Mouse (Mus musculus): ENCODE measurements at regions not wholly inside any gene's neighbourhood (a gene's known extent, or its start where the extent isn't known, plus 50 kb on each side); places are given as distances from the start of the nearest gene placed in this dataset.

GRCm38 (mm10) chr12:32696832-32697231, 122.5 kb upstream of the Nampt start:
- H3K36me3 ChIP-seq, result no peaks in the 10 kb centered on the region
- H3K4me1 ChIP-seq, result no peaks in the 10 kb centered on the region
- 76% methylated on average over 2 of the region's 2 CpGs for WGBS
- no peak overlapping the region for H3K27ac ChIP-seq
- no peak overlapping the region for H3K9ac ChIP-seq
- no peaks in the 10 kb centered on the region for H3K27me3 ChIP-seq (replicated peaks)
- no peaks in the 10 kb centered on the region for H3K9me3 ChIP-seq
- ATAC-seq (ENCODE audit: insufficient read depth, low FRiP score, low read depth), result no peak
- H3K4me2 ChIP-seq, result no peak overlapping the region
- H3K4me3 ChIP-seq (replicated peaks), result no peak overlapping the region

- Histone ChIP-seq H3K36me3 (no peaks in the 10 kb centered on the region), H3K4me2 (no peak overlapping the region), H3K4me3 (replicated peaks) (no peak overlapping the region), H3K9ac (no peak overlapping the region), H3K9me3 (no peaks in the 10 kb centered on the region), H3K27ac (no peak overlapping the region), H3K4me1 (no peaks in the 10 kb centered on the region), H3K27me3 (replicated peaks) (no peaks in the 10 kb centered on the region)
- no peak for ATAC-seq (ENCODE audit: insufficient read depth, low FRiP score, low read depth)
- WGBS, result 92% methylated on average over 10 of the region's 10 CpGs
Observed at GRCm38 (mm10) chr12:32709188-32709587, 110.2 kb upstream of the Nampt start.

GRCm38 (mm10) chr12:32717129-32717921, 102.0 kb upstream of the Nampt start:
- H3K9ac ChIP-seq, result no peak overlapping the region
- H3K4me2 ChIP-seq, result no peak overlapping the region
- H3K9me3 ChIP-seq, result no peaks in the 10 kb centered on the region
- no peak overlapping the region for H3K4me3 ChIP-seq (replicated peaks)
- H3K36me3 ChIP-seq, result no peaks in the 10 kb centered on the region
- no peaks in the 10 kb centered on the region for H3K27me3 ChIP-seq (replicated peaks)
- no peak for ATAC-seq (ENCODE audit: insufficient read depth, low FRiP score, low read depth)
- 0 out of 2 replicates have a peak overlapping the region, but pooled peaks have one; percentile 6 for H3K27ac ChIP-seq
- WGBS, result 39% methylated on average over 5 of the region's 5 CpGs
- no peaks in the 10 kb centered on the region for H3K4me1 ChIP-seq

GRCm38 (mm10) chr12:32719203-32719602, 100.1 kb upstream of the Nampt start:
- H3K4me1 ChIP-seq, result no peaks in the 10 kb centered on the region
- no peak overlapping the region for H3K4me3 ChIP-seq (replicated peaks)
- 86% methylated on average over 4 of the region's 4 CpGs for WGBS
- H3K27me3 ChIP-seq (replicated peaks), result no peaks in the 10 kb centered on the region
- H3K9ac ChIP-seq, result no peak overlapping the region
- H3K36me3 ChIP-seq, result no peaks in the 10 kb centered on the region
- H3K27ac ChIP-seq, result no peak overlapping the region
- ATAC-seq (ENCODE audit: insufficient read depth, low FRiP score, low read depth), result no peak
- H3K9me3 ChIP-seq, result no peaks in the 10 kb centered on the region
- H3K4me2 ChIP-seq, result no peak overlapping the region

- no peak overlapping the region for H3K4me3 ChIP-seq (replicated peaks)
- no peaks in the 10 kb centered on the region for H3K9me3 ChIP-seq
- no peak for ATAC-seq (ENCODE audit: insufficient read depth, low FRiP score, low read depth)
- H3K36me3 ChIP-seq, result no peaks in the 10 kb centered on the region
- no peak overlapping the region for H3K27ac ChIP-seq
- H3K4me2 ChIP-seq, result no peak overlapping the region
- H3K9ac ChIP-seq, result no peak overlapping the region
- 57% methylated on average over 7 of the region's 7 CpGs for WGBS
- no peaks in the 10 kb centered on the region for H3K27me3 ChIP-seq (replicated peaks)
- no peaks in the 10 kb centered on the region for H3K4me1 ChIP-seq
Observed at GRCm38 (mm10) chr12:32724451-32725188, 94.7 kb upstream of the Nampt start.

GRCm38 (mm10) chr12:32727539-32727938, 91.8 kb upstream of the Nampt start:
- no peak overlapping the region for H3K4me2 ChIP-seq
- no peak overlapping the region for H3K27ac ChIP-seq
- 62% methylated on average over 1 of the region's 1 CpGs for WGBS
- H3K36me3 ChIP-seq, result no peaks in the 10 kb centered on the region
- no peak overlapping the region for H3K9ac ChIP-seq
- no peak overlapping the region for H3K4me3 ChIP-seq (replicated peaks)
- H3K4me1 ChIP-seq, result no peaks in the 10 kb centered on the region
- ATAC-seq (ENCODE audit: insufficient read depth, low FRiP score, low read depth), result no peak
- H3K9me3 ChIP-seq, result no peaks in the 10 kb centered on the region
- no peaks in the 10 kb centered on the region for H3K27me3 ChIP-seq (replicated peaks)

GRCm38 (mm10) chr12:32728425-32728824, 90.9 kb upstream of the Nampt start:
- H3K4me1 ChIP-seq, result no peaks in the 10 kb centered on the region
- no peaks in the 10 kb centered on the region for H3K9me3 ChIP-seq
- no peak overlapping the region for H3K9ac ChIP-seq
- WGBS, result 66% methylated on average over 10 of the region's 10 CpGs
- H3K27ac ChIP-seq, result no peak overlapping the region
- no peaks in the 10 kb centered on the region for H3K36me3 ChIP-seq
- ATAC-seq (ENCODE audit: insufficient read depth, low FRiP score, low read depth), result no peak
- H3K4me2 ChIP-seq, result no peak overlapping the region
- no peak overlapping the region for H3K4me3 ChIP-seq (replicated peaks)
- H3K27me3 ChIP-seq (replicated peaks), result no peaks in the 10 kb centered on the region

- 77% methylated on average over 2 of the region's 2 CpGs for WGBS
- no peak overlapping the region for H3K27ac ChIP-seq
- H3K9ac ChIP-seq, result no peak overlapping the region
- no peaks in the 10 kb centered on the region for H3K36me3 ChIP-seq
- H3K4me2 ChIP-seq, result no peak overlapping the region
- no peak overlapping the region for H3K4me3 ChIP-seq (replicated peaks)
- no peaks in the 10 kb centered on the region for H3K27me3 ChIP-seq (replicated peaks)
- H3K9me3 ChIP-seq, result no peaks in the 10 kb centered on the region
- ATAC-seq (ENCODE audit: insufficient read depth, low FRiP score, low read depth), result no peak
- H3K4me1 ChIP-seq, result no peaks in the 10 kb centered on the region
Observed at GRCm38 (mm10) chr12:32735224-32735623, 84.1 kb upstream of the Nampt start.

GRCm38 (mm10) chr12:32741465-32741864, 77.9 kb upstream of the Nampt start:
- ATAC-seq (ENCODE audit: insufficient read depth, low FRiP score, low read depth), result no peak
- no peaks in the 10 kb centered on the region for H3K4me1 ChIP-seq
- H3K4me2 ChIP-seq, result no peak overlapping the region
- no peaks in the 10 kb centered on the region for H3K27me3 ChIP-seq (replicated peaks)
- H3K4me3 ChIP-seq (replicated peaks), result no peak overlapping the region
- H3K27ac ChIP-seq, result no peak overlapping the region
- no peaks in the 10 kb centered on the region for H3K36me3 ChIP-seq
- H3K9me3 ChIP-seq, result no peaks in the 10 kb centered on the region
- no peak overlapping the region for H3K9ac ChIP-seq

GRCm38 (mm10) chr12:32757441-32758119, 61.8 kb upstream of the Nampt start:
- Histone ChIP-seq H3K36me3 (no peaks in the 10 kb centered on the region), H3K4me2 (no peak overlapping the region), H3K9me3 (no peaks in the 10 kb centered on the region), H3K27ac (no peak overlapping the region), H3K9ac (no peak overlapping the region), H3K4me3 (replicated peaks) (no peak overlapping the region), H3K27me3 (replicated peaks) (no peaks in the 10 kb centered on the region), H3K4me1 (no peaks in the 10 kb centered on the region)
- no peak for ATAC-seq (ENCODE audit: insufficient read depth, low FRiP score, low read depth)
- WGBS, result 77% methylated on average over 2 of the region's 2 CpGs

GRCm38 (mm10) chr12:32758150-32758549, 61.2 kb upstream of the Nampt start:
- no peak overlapping the region for H3K9ac ChIP-seq
- no peak for ATAC-seq (ENCODE audit: insufficient read depth, low FRiP score, low read depth)
- WGBS, result 64% methylated on average over 2 of the region's 2 CpGs

GRCm38 (mm10) chr12:32760627-32761026, 58.7 kb upstream of the Nampt start:
- H3K36me3 ChIP-seq, result no peaks in the 10 kb centered on the region
- H3K9me3 ChIP-seq, result no peaks in the 10 kb centered on the region
- WGBS, result 41% methylated on average over 3 of the region's 3 CpGs
- no peak overlapping the region for H3K27ac ChIP-seq
- no peak for ATAC-seq (ENCODE audit: insufficient read depth, low FRiP score, low read depth)
- H3K4me3 ChIP-seq (replicated peaks), result no peak overlapping the region
- H3K4me2 ChIP-seq, result no peak overlapping the region
- H3K4me1 ChIP-seq, result no peaks in the 10 kb centered on the region
- no peaks in the 10 kb centered on the region for H3K27me3 ChIP-seq (replicated peaks)
- no peak overlapping the region for H3K9ac ChIP-seq

More at GRCm38 (mm10) chr12:32758150-32758549, 61.2 kb upstream of the Nampt start:
- H3K27me3 ChIP-seq (replicated peaks), result no peaks in the 10 kb centered on the region
- H3K36me3 ChIP-seq, result no peaks in the 10 kb centered on the region
- H3K4me3 ChIP-seq (replicated peaks), result no peak overlapping the region
- no peaks in the 10 kb centered on the region for H3K4me1 ChIP-seq
- H3K4me2 ChIP-seq, result no peak overlapping the region
- no peak overlapping the region for H3K27ac ChIP-seq
- H3K9me3 ChIP-seq, result no peaks in the 10 kb centered on the region
